Mouse (Mus musculus) olfactory bulb, adult 2 months (tissue): ENCODE measurements around the gene Atf2. TPM values are rescaled to one million over a fixed set of nuclear protein-coding genes. Genes with fewer than 3 reads are reported as not detected.
A peak's percentile ranks its signal among the peaks of the same experiment; 100 is the strongest.

Experiments used
- H3K27ac ChIP-seq: fragments of 200-500 bp; 2 replicates; pipeline ENCODE4 v1.5.1; 2012; ENCODE audit warnings: low read depth, low read length; ENCODE audit not compliant: insufficient read depth
- H3K4me1 ChIP-seq: fragments of 200-500 bp; 2 replicates; pipeline ENCODE4 v1.6.1; 2012; ENCODE audit warnings: low read length; ENCODE audit not compliant: control insufficient read depth, insufficient read depth
- H3K4me3 ChIP-seq: fragments of 200-500 bp; 2 replicates; pipeline ENCODE4 v1.5.1; 2012; ENCODE audit warnings: mild to moderate bottlenecking, low read depth, low read length, moderate library complexity; ENCODE audit not compliant: insufficient read depth
- CTCF ChIP-seq: fragments of 200-500 bp; IDR thresholded peaks from 2 replicates; pipeline ENCODE4 v1.5.1; 2012; ENCODE audit warnings: low read depth, mild to moderate bottlenecking, low read length, moderate library complexity; ENCODE audit not compliant: insufficient read depth
- POLR2A ChIP-seq: fragments of 200-500 bp; IDR thresholded peaks from 2 replicates; pipeline ENCODE4 v1.6.1; 2012; ENCODE audit warnings: mild to moderate bottlenecking, low read depth, low read length, moderate library complexity; ENCODE audit not compliant: insufficient read depth
- WGBS: fragments of 180-500 bp; shearing (Covaris S2); methylation state at CpG from one replicate; pipeline ENCODE4 v1.1.7; 2018; 5-methylcytosine and 5-hydroxymethylcytosine counted together
- polyA plus RNA-seq: library from polyadenylated mRNA; stranded (reverse); fragments of >200 nt; gene quantifications from 2 replicates; pipeline ENCODE4 v1.2.4, GENCODE M21; 2012; ENCODE audit warnings: low replicate concordance; ENCODE audit not compliant: missing spikeins, insufficient read depth, insufficient read length

Gene Atf2
- polyA plus RNA-seq, 1 experiment, result 176 TPM

DNA sequence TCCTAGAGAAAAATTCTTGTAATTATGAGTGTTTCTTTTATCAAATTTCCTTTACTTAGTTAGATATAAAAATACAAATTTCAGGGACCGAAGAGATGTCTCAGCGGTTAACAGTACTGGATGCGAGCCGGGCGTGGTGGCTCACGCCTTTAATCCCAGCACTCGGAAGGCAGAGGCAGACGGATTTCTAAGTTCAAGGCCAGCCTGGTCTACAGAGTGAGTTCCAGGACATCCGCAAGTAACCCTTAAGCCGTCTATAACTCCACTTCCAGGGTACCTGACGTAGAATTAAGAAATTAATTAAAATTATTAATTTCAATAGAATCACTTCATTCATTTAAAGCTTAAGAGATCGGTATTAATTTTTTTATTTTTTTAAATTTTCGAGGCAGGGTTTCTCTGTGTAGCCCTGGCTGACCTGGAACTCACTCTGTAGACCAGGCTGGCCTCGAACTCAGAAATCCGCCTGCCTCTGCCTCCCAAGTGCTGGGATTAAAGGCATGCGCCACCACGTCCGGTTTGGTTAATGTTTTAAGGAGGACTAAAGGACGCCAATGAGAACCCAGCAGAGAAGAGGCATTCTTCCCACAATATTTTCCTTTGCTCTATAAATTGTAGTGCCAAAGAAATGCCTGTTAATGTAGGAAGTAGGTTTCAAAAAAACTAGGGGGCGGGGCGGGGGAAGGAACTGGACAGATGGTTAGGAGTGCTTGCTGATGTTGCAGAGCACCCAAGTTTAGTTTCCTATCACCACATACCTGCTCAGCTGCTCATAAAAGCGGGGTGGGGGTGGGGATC lies 1.2 kb upstream of the Atf2 start:
- whole genome bisulfite sequencing, result 54% methylated on average over 22 of the region's 22 CpGs
- TF ChIP-seq CTCF (no peak), POLR2A (no peak)

DNA sequence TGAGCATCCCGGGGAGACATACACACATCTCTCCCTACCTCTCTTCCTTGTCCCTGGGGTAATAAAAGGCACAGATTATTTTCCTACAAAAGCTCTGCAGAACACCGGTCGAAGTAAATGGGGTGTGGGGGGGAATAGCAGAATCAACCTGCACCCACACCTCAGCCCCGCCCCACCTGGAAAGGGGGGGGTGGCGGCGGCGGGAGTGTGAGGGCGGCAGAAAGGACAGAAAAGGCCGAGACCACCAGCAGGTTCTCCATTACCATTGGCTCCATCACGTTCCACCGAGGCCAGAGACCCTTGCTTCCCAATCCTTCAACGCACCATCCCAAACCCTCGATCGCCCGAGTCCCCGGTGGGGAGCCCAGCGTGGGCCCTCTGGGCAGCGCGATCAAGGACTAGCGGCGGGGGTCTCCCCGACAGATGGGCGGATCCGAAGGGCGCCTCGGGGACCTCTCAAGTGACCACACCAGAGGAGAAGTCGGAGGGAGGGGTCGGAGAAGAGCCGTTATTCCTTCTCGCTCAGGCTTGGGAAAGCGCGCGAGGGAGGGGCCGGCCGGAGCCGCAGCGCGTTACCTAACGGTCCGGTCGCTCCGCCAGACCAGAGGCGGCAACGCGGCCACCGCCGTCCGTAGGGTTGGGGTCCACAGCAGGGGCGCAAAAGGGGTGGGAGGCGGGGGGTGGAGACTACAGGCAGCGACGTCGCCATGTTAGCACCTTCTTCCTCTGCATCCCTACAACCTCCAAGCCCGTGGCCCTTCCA lies 557 bp downstream of the Atf2 start:
- under 1% methylated on average over 54 of the region's 54 CpGs for WGBS

More for the DNA sequence above, 1.2 kb upstream of the Atf2 start:
- Histone ChIP-seq H3K4me3 (peak overlapping the region; percentile 34), H3K4me1 (no peaks in the 10 kb centered on the region; the same call in 1 of the 2 replicates), H3K27ac (0 out of 2 replicates have a peak overlapping the region, but pooled peaks have one; percentile 63)

DNA sequence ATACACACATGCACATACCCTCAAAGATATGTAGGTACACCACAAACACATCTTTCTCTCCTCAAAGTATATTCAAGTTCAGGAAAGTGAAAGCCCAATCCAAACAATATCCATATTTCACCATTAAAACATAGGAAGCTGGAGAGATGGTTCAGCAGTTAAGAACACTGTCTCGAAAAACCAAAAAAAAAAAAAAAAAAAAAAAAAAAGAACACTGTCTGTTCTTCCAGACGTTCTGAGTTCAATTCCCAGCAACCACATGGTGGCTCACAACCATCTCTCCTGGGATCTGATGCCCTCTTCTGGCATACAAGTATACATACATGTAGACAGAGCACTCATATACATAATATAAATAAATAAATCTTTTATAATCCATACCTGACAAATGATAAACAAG lies 6.4 kb downstream of the Atf2 start:
- 77% methylated on average over 2 of the region's 2 CpGs for WGBS
- Histone ChIP-seq H3K4me1 (no peaks in the 10 kb centered on the region), H3K27ac (no peak overlapping the region), H3K4me3 (no peak overlapping the region)
- TF ChIP-seq POLR2A (no peak), CTCF (no peak)

More for the DNA sequence above, 557 bp downstream of the Atf2 start:
- TF ChIP-seq POLR2A (no peak), CTCF (no peak)
- peak overlapping the region; percentile 86 for H3K27ac ChIP-seq
- no peaks in the 10 kb centered on the region; the same call in 1 of the 2 replicates for H3K4me1 ChIP-seq
- peak overlapping the region; percentile 93 for H3K4me3 ChIP-seq

DNA sequence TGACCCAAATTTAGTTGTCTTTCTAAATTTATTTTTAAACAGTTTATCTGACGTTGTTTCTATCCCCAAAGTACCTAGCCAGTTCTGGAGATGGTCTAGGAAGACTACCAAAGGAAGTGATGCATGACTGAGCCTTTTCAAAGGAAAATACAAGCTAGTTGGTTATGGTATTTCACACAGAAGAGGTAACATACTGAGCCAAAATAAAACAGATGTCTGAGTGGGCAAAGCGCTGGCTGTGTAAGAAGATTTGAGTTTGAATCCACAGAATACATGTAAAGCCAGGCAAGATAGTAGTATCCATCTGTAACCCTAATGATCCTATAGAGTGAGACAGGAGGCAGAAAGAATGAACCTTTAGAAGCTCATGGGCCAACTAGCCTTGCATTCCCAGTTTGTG lies 14.5 kb downstream of the Atf2 start:
- TF ChIP-seq POLR2A, result no peak
- TF ChIP-seq CTCF, result no peak
- 86% methylated on average over 2 of the region's 2 CpGs for WGBS

DNA sequence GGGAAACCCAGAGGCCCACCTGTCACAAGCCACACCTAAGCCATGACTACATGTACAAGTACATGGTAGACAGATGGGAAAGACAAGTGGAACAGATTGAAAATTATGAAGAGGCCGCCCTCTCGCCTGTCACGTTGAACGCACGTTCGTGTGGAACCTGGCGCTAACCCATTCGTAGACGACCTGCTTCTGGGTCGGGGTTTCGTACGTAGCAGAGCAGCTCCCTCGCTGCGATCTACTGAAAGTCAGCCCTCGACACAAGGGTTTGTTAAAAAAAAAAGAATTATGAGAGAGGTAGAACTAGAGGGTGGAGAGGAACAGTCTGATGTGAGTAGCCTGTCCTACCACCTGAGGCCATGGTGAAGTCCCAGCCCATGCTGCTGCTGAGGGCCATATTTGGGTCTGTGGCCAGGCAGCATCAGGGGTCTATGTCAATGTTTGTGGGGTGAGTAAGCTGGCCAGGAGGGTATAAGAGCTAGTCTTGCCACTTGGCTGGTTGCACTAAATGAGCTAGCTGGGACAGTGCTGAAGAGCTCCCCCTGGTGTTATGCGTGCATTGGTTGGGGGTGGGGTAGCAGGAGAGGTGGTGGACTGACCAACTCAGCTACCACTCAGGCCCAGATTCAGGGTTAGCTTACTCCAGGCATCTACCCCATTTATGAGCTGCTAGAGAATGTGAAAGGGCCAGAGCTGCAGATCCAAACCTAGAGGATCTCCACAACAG lies 24.5 kb downstream of the Atf2 start:
- no peak for TF ChIP-seq POLR2A
- no peak for TF ChIP-seq CTCF
- H3K4me1 ChIP-seq, result 0 out of 2 replicates have a peak, but pooled peaks cover 2% of the 10 kb centered on the region
- H3K4me3 ChIP-seq, result no peak overlapping the region

More for the DNA sequence above, 14.5 kb downstream of the Atf2 start:
- no peaks in the 10 kb centered on the region for H3K4me1 ChIP-seq
- no peak overlapping the region for H3K27ac ChIP-seq
- no peak overlapping the region for H3K4me3 ChIP-seq

DNA sequence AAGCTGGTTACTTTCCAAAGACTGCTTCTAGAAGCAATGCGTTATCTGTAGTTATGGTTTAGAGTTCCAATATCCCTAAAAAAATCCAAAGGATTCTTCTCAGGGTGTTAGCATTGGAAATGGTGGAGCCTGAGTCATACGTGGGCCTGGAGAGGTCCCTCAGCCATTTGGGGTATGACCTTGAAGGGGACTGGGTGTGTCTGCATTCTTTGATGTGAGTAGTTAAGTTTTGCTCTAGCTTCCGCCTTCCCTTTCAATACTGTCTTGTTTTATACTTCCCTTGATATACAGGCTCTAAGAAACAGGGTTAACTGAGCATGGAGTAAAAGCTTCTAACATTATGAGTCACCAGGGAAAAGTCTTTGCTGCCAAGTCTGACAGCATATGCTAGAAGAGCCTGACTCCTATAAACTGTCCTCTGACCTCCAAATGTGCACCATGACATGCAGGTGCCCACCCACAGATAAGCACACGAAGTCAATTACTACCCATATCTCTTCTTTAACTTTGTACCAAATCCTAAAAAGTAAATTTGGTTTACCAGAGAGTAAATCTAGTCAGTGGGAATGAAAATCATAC lies 32.3 kb downstream of the Atf2 start:
- Histone ChIP-seq H3K27ac (no peak overlapping the region), H3K4me3 (no peak overlapping the region), H3K4me1 (no peaks in the 10 kb centered on the region)
- TF ChIP-seq CTCF (no peak), POLR2A (no peak)
- 89% methylated on average over 4 of the region's 4 CpGs for WGBS

More for the DNA sequence above, 24.5 kb downstream of the Atf2 start:
- no peak overlapping the region for H3K27ac ChIP-seq
- 86% methylated on average over 16 of the region's 16 CpGs for WGBS

DNA sequence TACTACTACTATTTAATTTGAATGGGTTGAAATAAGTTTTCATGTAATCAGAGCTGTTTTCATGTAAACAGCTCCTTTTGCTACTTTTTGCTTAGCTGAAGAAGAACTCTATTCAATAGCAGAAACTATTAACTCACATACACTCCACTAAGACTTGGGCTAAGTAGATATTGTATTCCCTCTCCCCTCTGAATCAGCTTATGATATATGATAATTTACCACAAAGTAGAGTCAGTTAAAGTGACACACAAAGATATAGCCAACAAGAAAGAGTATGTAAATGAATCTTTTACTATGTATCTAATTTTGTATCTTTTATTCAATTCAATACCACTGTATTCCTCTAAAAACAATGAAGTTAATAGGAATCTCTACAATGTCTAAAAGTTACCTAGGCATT lies 35.1 kb downstream of the Atf2 start:
- Histone ChIP-seq H3K4me3 (no peak overlapping the region), H3K27ac (no peak overlapping the region), H3K4me1 (no peaks in the 10 kb centered on the region)
- TF ChIP-seq POLR2A, result no peak

DNA sequence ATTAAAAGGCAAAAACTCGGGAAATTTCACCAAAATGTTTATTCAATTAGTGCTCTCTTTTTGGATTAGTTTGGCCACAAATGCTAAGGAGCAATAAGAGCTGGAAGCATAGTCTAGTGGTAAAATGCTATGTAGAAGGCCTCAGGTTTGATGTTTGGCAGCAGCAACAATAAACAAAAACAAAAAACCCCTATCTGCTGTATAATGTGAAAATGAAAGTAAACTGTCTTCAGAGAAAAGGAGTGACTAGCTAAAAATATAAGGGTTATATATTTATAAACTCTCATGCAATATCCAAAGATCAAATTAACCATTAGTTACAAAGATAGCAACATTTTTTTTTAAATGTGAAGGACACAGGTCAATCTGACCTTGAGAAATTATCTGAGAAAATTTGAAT lies 36.2 kb downstream of the Atf2 start:
- no peak overlapping the region for H3K27ac ChIP-seq
- 51% methylated on average over 1 of the region's 1 CpGs for WGBS
- no peak overlapping the region for H3K4me3 ChIP-seq
- H3K4me1 ChIP-seq, result no peaks in the 10 kb centered on the region
- TF ChIP-seq CTCF, result no peak
- TF ChIP-seq POLR2A, result no peak
